Comparison of ENCODE assay signal across 18 mouse cellular contexts in the genomic region with DNA sequence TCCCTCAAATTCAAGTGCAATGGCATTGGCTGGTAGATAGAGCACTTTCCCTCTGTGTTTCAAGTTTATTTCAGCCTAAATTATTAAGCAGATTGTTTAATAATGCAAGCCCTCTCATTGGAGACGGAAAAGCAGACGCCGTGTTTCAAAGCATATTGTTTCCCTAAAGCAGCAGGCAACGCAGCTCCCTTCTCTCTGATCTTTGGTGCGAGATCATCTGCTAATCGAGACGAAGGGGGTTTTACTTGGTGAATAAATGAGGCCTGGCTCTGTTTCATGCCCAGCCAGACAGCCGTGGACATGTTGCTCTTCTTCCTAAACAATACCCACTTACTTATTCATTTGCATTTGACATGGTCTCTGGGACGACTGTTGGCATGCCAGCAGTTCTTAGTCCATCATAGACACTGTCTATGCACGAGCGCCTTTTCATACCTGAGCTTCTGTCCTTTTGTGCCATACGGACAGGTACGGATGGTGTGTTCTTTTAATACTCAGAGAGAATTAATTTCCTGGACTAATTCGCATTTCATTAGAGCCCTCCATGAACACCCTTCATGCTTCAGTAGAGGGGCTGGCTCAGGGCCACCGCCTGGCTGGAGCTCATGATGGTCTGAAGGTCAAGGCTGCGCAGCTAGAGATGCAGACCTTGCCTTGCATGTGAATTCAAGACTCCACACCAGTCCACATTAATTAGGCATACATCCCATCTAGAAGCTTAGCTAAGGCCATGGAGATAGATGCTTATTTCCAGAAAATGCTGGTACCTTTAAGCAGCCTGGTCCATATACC.
DNase-seq lines count a peak whose midpoint lies in the region; ATAC-seq and TF ChIP-seq lines count a peak whose summit lies in the region.
"Had no signal": no experiment of that assay in that cellular context is flagged by ENCODE, and none has a peak within 500 bp of the region (broad histone marks: within the 10 kb centered on the region; RNA-seq: fewer than 3 reads in every experiment).

No protein-coding gene starts in this region.

- H3K27me3 ChIP-seq in heart, embryonic 10.5 days (ENCODE audit: insufficient read depth, poor library complexity, severe bottlenecking): no peaks in the 10 kb centered on the region
- no peaks in the 10 kb centered on the region for H3K27me3 ChIP-seq in heart, embryonic 12.5 days (replicated peaks)
- peaks cover 4% of the 10 kb centered on the region; the same call in 1 of the 2 replicates for H3K27me3 ChIP-seq in kidney, embryonic 14.5 days (ENCODE audit: control insufficient read depth, insufficient read depth, low read length)
- 0 out of 2 replicates have a peak, but pooled peaks cover 3% of the 10 kb centered on the region for H3K27me3 ChIP-seq in midbrain, postnatal 0 days (ENCODE audit: insufficient read depth, low read length)
- H3K27me3 ChIP-seq in midbrain, embryonic 13.5 days: no peaks in the 10 kb centered on the region
- H3K27me3 ChIP-seq: embryonic facial prominence, embryonic 12.5 days had no signal

- peak; percentile 72 to 78 for DNase-seq in cerebellum, postnatal 10 days
- no peak for DNase-seq in cerebellum, adult 11-12 months
- DNase-seq in heart, embryonic 10.5 days (ENCODE audit: low spot score): peak; percentile 20
- DNase-seq in kidney, adult 9 months: peak; percentile 4
- DNase-seq in midbrain, postnatal 0 days (ENCODE audit: low spot score): peak; percentile 35
- DNase-seq: adrenal gland, postnatal 10 days; B cell, adult 2 months; cerebellum, adult 18-20 months; gastrocnemius, postnatal 14 days; heart, postnatal 14 days had no signal

- no peaks in the 10 kb centered on the region for H3K4me1 ChIP-seq in heart, embryonic 10.5 days
- no peaks in the 10 kb centered on the region for H3K4me1 ChIP-seq in heart, embryonic 12.5 days (replicated peaks)
- H3K4me1 ChIP-seq in kidney, embryonic 14.5 days (ENCODE audit: control insufficient read depth, insufficient read depth, low read length): no peaks in the 10 kb centered on the region
- no peaks in the 10 kb centered on the region for H3K4me1 ChIP-seq in midbrain, postnatal 0 days (ENCODE audit: insufficient read depth, low read length)
- H3K4me1 ChIP-seq in midbrain, embryonic 13.5 days (replicated peaks): peaks cover 13% of the 10 kb centered on the region
- H3K4me1 ChIP-seq: embryonic facial prominence, embryonic 12.5 days had no signal

- no peak overlapping the region for H3K4me2 ChIP-seq in heart, embryonic 12.5 days
- no peak overlapping the region for H3K4me2 ChIP-seq in kidney, embryonic 14.5 days (replicated peaks; ENCODE audit: low read depth, low read length)
- no peak overlapping the region for H3K4me2 ChIP-seq in midbrain, postnatal 0 days (ENCODE audit: low read depth, low read length, poor library complexity, severe bottlenecking)
- no peak overlapping the region for H3K4me2 ChIP-seq in midbrain, embryonic 13.5 days (replicated peaks)
- H3K4me2 ChIP-seq: embryonic facial prominence, embryonic 12.5 days had no signal

- H3K9ac ChIP-seq in heart, embryonic 12.5 days: no peak overlapping the region
- H3K9ac ChIP-seq in kidney, embryonic 14.5 days (ENCODE audit: low read depth, low read length): no peak overlapping the region
- H3K9ac ChIP-seq in midbrain, postnatal 0 days (replicated peaks; ENCODE audit: low read length, poor library complexity, severe bottlenecking): no peak overlapping the region
- no peak overlapping the region for H3K9ac ChIP-seq in midbrain, embryonic 13.5 days (replicated peaks)
- H3K9ac ChIP-seq: embryonic facial prominence, embryonic 12.5 days had no signal

- H3K4me3 ChIP-seq in heart, embryonic 10.5 days: no peak overlapping the region
- H3K4me3 ChIP-seq in heart, embryonic 12.5 days: no peak overlapping the region
- H3K4me3 ChIP-seq in kidney, embryonic 14.5 days (ENCODE audit: low read length): no peak overlapping the region
- no peak overlapping the region for H3K4me3 ChIP-seq in midbrain, postnatal 0 days (ENCODE audit: low read depth, low read length)
- no peak overlapping the region for H3K4me3 ChIP-seq in midbrain, embryonic 13.5 days (replicated peaks)
- H3K4me3 ChIP-seq: embryonic facial prominence, embryonic 12.5 days had no signal

- TF ChIP-seq CTCF in midbrain, postnatal 0 days (IDR thresholded peaks at IDR 0.05): no peak

- no peak for ATAC-seq in heart, embryonic 12.5 days (ENCODE audit: insufficient number of reproducible peaks, low FRiP score)
- no peak for ATAC-seq in kidney, embryonic 14.5 days (ENCODE audit: low FRiP score, low TSS enrichment)
- ATAC-seq in midbrain, postnatal 0 days (ENCODE audit: low FRiP score): no peak
- no peak for ATAC-seq in midbrain, embryonic 13.5 days
- ATAC-seq: CD4-positive, CD25-positive, alpha-beta regulatory T cell, adult 4 months; forebrain, embryonic 16.5 days; intestine, embryonic 16.5 days had no signal

- no peaks in the 10 kb centered on the region for H3K36me3 ChIP-seq in heart, embryonic 10.5 days
- H3K36me3 ChIP-seq in heart, embryonic 12.5 days: no peaks in the 10 kb centered on the region
- H3K36me3 ChIP-seq in kidney, embryonic 14.5 days (ENCODE audit: control insufficient read depth, insufficient read depth, low read length): no peaks in the 10 kb centered on the region
- no peaks in the 10 kb centered on the region for H3K36me3 ChIP-seq in midbrain, postnatal 0 days (ENCODE audit: insufficient read depth, low read length)
- no peaks in the 10 kb centered on the region for H3K36me3 ChIP-seq in midbrain, embryonic 13.5 days
- H3K36me3 ChIP-seq: embryonic facial prominence, embryonic 12.5 days; G1E had no signal

- no peak overlapping the region for H3K27ac ChIP-seq in heart, embryonic 10.5 days
- no peak overlapping the region for H3K27ac ChIP-seq in heart, embryonic 12.5 days (ENCODE audit: poor library complexity, severe bottlenecking)
- H3K27ac ChIP-seq in kidney, embryonic 14.5 days (ENCODE audit: low read depth, low read length): no peak overlapping the region
- H3K27ac ChIP-seq in midbrain, postnatal 0 days (ENCODE audit: low read depth, low read length): no peak overlapping the region
- H3K27ac ChIP-seq in midbrain, embryonic 13.5 days: no peak overlapping the region; the same call in 1 of the 2 replicates
- H3K27ac ChIP-seq: embryonic facial prominence, embryonic 12.5 days had no signal

- no peaks in the 10 kb centered on the region for H3K9me3 ChIP-seq in heart, embryonic 10.5 days
- no peaks in the 10 kb centered on the region for H3K9me3 ChIP-seq in heart, embryonic 12.5 days (replicated peaks)
- H3K9me3 ChIP-seq in kidney, embryonic 14.5 days (ENCODE audit: control insufficient read depth, low read length): no peaks in the 10 kb centered on the region
- no peaks in the 10 kb centered on the region for H3K9me3 ChIP-seq in midbrain, postnatal 0 days (ENCODE audit: low read length)
- H3K9me3 ChIP-seq in midbrain, embryonic 13.5 days: no peaks in the 10 kb centered on the region
- H3K9me3 ChIP-seq: embryonic facial prominence, embryonic 12.5 days had no signal

- WGBS in heart, embryonic 10.5 days: 84% methylated on average over 16 of the region's 16 CpGs
- 79% methylated on average over 16 of the region's 16 CpGs for WGBS in heart, embryonic 12.5 days
- 87% methylated on average over 16 of the region's 16 CpGs for WGBS in kidney, embryonic 14.5 days
- WGBS in midbrain, postnatal 0 days: 47% methylated on average over 16 of the region's 16 CpGs
- 55% methylated on average over 16 of the region's 16 CpGs for WGBS in midbrain, embryonic 13.5 days
